ENCODE assay signal across 8 mouse cellular contexts in the genomic region with DNA sequence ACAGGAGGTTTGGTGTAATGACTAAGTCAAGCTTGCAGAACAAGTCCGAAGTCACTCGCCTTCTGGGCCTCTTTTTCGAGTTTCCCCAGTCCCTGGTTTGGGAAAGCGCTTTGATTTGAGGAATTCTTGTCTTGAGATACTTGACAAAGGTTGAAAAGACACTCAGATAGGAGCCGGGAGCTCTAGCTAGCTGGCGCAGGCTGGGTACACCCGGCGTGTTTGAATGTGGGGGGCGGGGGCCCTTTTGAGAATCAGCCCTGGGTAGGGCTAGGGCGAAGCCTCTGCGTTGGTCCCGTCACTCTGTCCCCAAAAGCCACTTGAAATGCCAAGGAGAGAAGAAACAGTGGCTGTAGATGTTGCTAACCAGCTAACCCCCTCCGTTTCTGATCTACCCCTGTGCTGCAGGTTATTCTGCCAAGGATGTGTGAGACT.
A peak's percentile ranks its signal among the peaks of the same experiment; 100 is the strongest.
DNase-seq lines count a peak whose midpoint lies in the region; ATAC-seq and TF ChIP-seq lines count a peak whose summit lies in the region.

No protein-coding gene starts in this region.

- WGBS in heart, embryonic 12.5 days = 2% methylated on average over 13 of the region's 13 CpGs
- 3% methylated on average over 13 of the region's 13 CpGs for WGBS in heart, adult 2 months
- 3% methylated on average over 13 of the region's 13 CpGs for WGBS in hindbrain, embryonic 12.5 days
- WGBS in midbrain, embryonic 13.5 days = 1% methylated on average over 13 of the region's 13 CpGs

- no peak for TF ChIP-seq CTCF in heart, adult 2 months (IDR thresholded peaks at IDR 0.05)

- intact Hi-C loops in heart, adult 2 months (cut with DNase I) = no loop called here

- H3K79me2 ChIP-seq in heart, adult 2 months (replicated peaks; ENCODE audit: control insufficient read depth, insufficient read depth, low read length) = no peaks in the 10 kb centered on the region

- H3K4me1 ChIP-seq in heart, embryonic 12.5 days (replicated peaks) = peaks cover 45% of the 10 kb centered on the region
- no peaks in the 10 kb centered on the region for H3K4me1 ChIP-seq in heart, adult 2 months (ENCODE audit: control insufficient read depth, insufficient read depth, low read length)
- H3K4me1 ChIP-seq in hindbrain, embryonic 12.5 days = peaks cover 32% of the 10 kb centered on the region
- H3K4me1 ChIP-seq in midbrain, embryonic 13.5 days (replicated peaks) = peaks cover 37% of the 10 kb centered on the region

- DNase-seq in heart, adult 2 months = no peak
- peak; percentile 25 for DNase-seq in R1 (ENCODE audit: low read depth, low spot score)
- no peak for DNase-seq in urinary bladder, postnatal 36 days (ENCODE audit: low spot score in 2 of 2)
- no peak for DNase-seq in spleen, adult 18-20 months

- no peaks in the 10 kb centered on the region for H3K36me3 ChIP-seq in heart, embryonic 12.5 days
- H3K36me3 ChIP-seq in heart, adult 2 months (ENCODE audit: control insufficient read depth, insufficient read depth, low read length) = no peaks in the 10 kb centered on the region
- no peaks in the 10 kb centered on the region for H3K36me3 ChIP-seq in hindbrain, embryonic 12.5 days
- no peaks in the 10 kb centered on the region for H3K36me3 ChIP-seq in midbrain, embryonic 13.5 days

- no peak overlapping the region; the same call in 1 of the 2 replicates for H3K9ac ChIP-seq in heart, embryonic 12.5 days
- H3K9ac ChIP-seq in heart, adult 2 months (ENCODE audit: low read depth, low read length) = no peak overlapping the region
- H3K9ac ChIP-seq in hindbrain, embryonic 12.5 days = peak overlapping the region; percentile 67
- H3K9ac ChIP-seq in midbrain, embryonic 13.5 days (replicated peaks) = peak overlapping the region; percentile 66

- TF ChIP-seq EP300 in heart, adult 2 months (IDR thresholded peaks at IDR 0.05; ENCODE audit: insufficient read depth, low read depth, low read length) = no peak

- TF ChIP-seq POLR2A in heart, adult 2 months (IDR thresholded peaks at IDR 0.05; ENCODE audit: insufficient read depth, low read depth, low read length) = no peak

- peak overlapping the region; percentile 55 for H3K4me3 ChIP-seq in heart, embryonic 12.5 days
- H3K4me3 ChIP-seq in heart, adult 2 months = no peak overlapping the region; the same call in 1 of the 2 replicates
- peak overlapping the region; percentile 54 for H3K4me3 ChIP-seq in hindbrain, embryonic 12.5 days
- H3K4me3 ChIP-seq in midbrain, embryonic 13.5 days (replicated peaks) = peak overlapping the region; percentile 58

- H3K27me3 ChIP-seq in heart, embryonic 12.5 days (replicated peaks) = peaks cover 87% of the 10 kb centered on the region
- H3K27me3 ChIP-seq in heart, adult 2 months (ENCODE audit: control insufficient read depth, insufficient read depth, low read length) = peaks cover 34% of the 10 kb centered on the region
- peaks cover 77% of the 10 kb centered on the region for H3K27me3 ChIP-seq in hindbrain, embryonic 12.5 days
- peaks cover 93% of the 10 kb centered on the region for H3K27me3 ChIP-seq in midbrain, embryonic 13.5 days

- H3K9me3 ChIP-seq in heart, embryonic 12.5 days (replicated peaks) = no peaks in the 10 kb centered on the region
- no peaks in the 10 kb centered on the region for H3K9me3 ChIP-seq in hindbrain, embryonic 12.5 days (replicated peaks)
- no peaks in the 10 kb centered on the region for H3K9me3 ChIP-seq in midbrain, embryonic 13.5 days

- H3K27ac ChIP-seq in heart, embryonic 12.5 days (ENCODE audit: poor library complexity, severe bottlenecking) = no peak overlapping the region
- no peak overlapping the region for H3K27ac ChIP-seq in heart, adult 2 months
- 0 out of 2 replicates have a peak overlapping the region, but pooled peaks have one; percentile 66 for H3K27ac ChIP-seq in hindbrain, embryonic 12.5 days
- peak overlapping the region; percentile 72 for H3K27ac ChIP-seq in midbrain, embryonic 13.5 days

- no peak for ATAC-seq in heart, embryonic 12.5 days (ENCODE audit: insufficient number of reproducible peaks, low FRiP score)
- ATAC-seq in hindbrain, embryonic 12.5 days (ENCODE audit: low FRiP score) = no peak
- no peak for ATAC-seq in midbrain, embryonic 13.5 days
- ATAC-seq in erythroid progenitor cell, adult 5-6 weeks (replicated peaks; ENCODE audit: low FRiP score, poor library complexity, severe bottlenecking) = no peak

- H3K4me2 ChIP-seq in heart, embryonic 12.5 days = peak overlapping the region; percentile 99
- peak overlapping the region; percentile 71 for H3K4me2 ChIP-seq in hindbrain, embryonic 12.5 days (replicated peaks)
- peak overlapping the region; percentile 78 for H3K4me2 ChIP-seq in midbrain, embryonic 13.5 days (replicated peaks)

Comparison
In these comparisons a context has a peak if more than half of its experiments do, and no peak if none do; other contexts are left out.
1. H3K27ac ChIP-seq: peak in hindbrain, embryonic 12.5 days (single experiment) and midbrain, embryonic 13.5 days (single experiment); none in heart, embryonic 12.5 days (single experiment) and heart, adult 2 months (single experiment).
2. H3K9ac ChIP-seq: peak in hindbrain, embryonic 12.5 days (single experiment) and midbrain, embryonic 13.5 days (single experiment); none in heart, embryonic 12.5 days (single experiment) and heart, adult 2 months (single experiment).
3. Peak in every context shown above with its lines, with median percentiles within 50 percentile points of each other: H3K4me2 ChIP-seq.